Mouse (Mus musculus): ENCODE measurements at regions not wholly inside any gene's neighbourhood (a gene's known extent, or its start where the extent isn't known, plus 50 kb on each side); places are given as distances from the start of the nearest gene placed in this dataset.

- DNase-seq (ENCODE audit: low spot score) (no peak), ATAC-seq (replicated peaks; ENCODE audit: low FRiP score, low read depth) (no peak)
- H3K9me3 ChIP-seq (replicated peaks; ENCODE audit: low read length): no peaks in the 10 kb centered on the region
- no peaks in the 10 kb centered on the region for H3K27me3 ChIP-seq (ENCODE audit: insufficient read depth, low read length)
- no peak overlapping the region for H3K9ac ChIP-seq (ENCODE audit: low read depth, low read length)
- no peak overlapping the region for H3K4me2 ChIP-seq (ENCODE audit: low read length)
- H3K36me3 ChIP-seq (ENCODE audit: insufficient read depth, low read length): no peaks in the 10 kb centered on the region
- 42% methylated on average over 5 of the region's 5 CpGs for WGBS
- no peaks in the 10 kb centered on the region for H3K4me1 ChIP-seq (replicated peaks; ENCODE audit: insufficient read depth, low read length)
- H3K27ac ChIP-seq: no peak overlapping the region
- TF ChIP-seq CTCF (IDR thresholded peaks at IDR 0.05; ENCODE audit: low read depth): no peak
- no peak overlapping the region for H3K4me3 ChIP-seq (replicated peaks; ENCODE audit: low read depth, low read length)
Observed at GRCm38 (mm10) chr8:90656436-90657090, 160.6 kb downstream of the Gm19935 start.

- H3K9ac ChIP-seq (ENCODE audit: low read depth, low read length): no peak overlapping the region
- DNase-seq (ENCODE audit: low spot score) (no peak), ATAC-seq (replicated peaks; ENCODE audit: low FRiP score, low read depth) (no peak)
- no peaks in the 10 kb centered on the region for H3K9me3 ChIP-seq (replicated peaks; ENCODE audit: low read length)
- no peaks in the 10 kb centered on the region for H3K4me1 ChIP-seq (replicated peaks; ENCODE audit: insufficient read depth, low read length)
- H3K27me3 ChIP-seq (ENCODE audit: insufficient read depth, low read length): no peaks in the 10 kb centered on the region
- no peak overlapping the region for H3K4me2 ChIP-seq (ENCODE audit: low read length)
- no peaks in the 10 kb centered on the region for H3K36me3 ChIP-seq (ENCODE audit: insufficient read depth, low read length)
- WGBS: 87% methylated on average over 2 of the region's 2 CpGs
- H3K27ac ChIP-seq: no peak overlapping the region
- H3K4me3 ChIP-seq (replicated peaks; ENCODE audit: low read depth, low read length): no peak overlapping the region
- no peak for TF ChIP-seq CTCF (IDR thresholded peaks at IDR 0.05; ENCODE audit: low read depth)
Observed at GRCm38 (mm10) chr8:90654786-90655185, 162.4 kb downstream of the Gm19935 start.

DNA sequence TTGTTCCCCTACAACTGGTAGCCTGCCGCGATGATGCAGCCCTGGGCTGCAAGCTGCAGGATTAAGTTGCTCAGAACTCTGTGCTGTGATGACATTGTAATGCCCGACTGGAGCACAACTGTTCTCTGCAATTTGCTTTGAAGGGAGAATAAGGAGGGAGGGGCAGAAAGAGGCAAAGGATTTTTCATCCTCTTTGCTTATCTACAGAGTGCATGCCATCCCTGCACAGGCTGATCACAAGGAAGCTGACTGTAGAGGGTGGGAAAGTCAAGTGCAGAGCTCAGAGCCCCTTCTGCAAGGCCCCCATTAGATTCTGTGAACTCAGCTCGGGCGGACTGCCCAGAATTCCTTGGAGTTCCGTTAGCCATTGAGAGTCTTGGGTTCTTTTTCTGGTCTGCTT is 174.8 kb downstream of the Gm19935 start:
- TF ChIP-seq CTCF (IDR thresholded peaks at IDR 0.05; ENCODE audit: low read depth): no peak
- 49% methylated on average over 6 of the region's 6 CpGs for WGBS
- Histone ChIP-seq H3K9me3 (replicated peaks; ENCODE audit: low read length) (no peaks in the 10 kb centered on the region), H3K4me1 (replicated peaks; ENCODE audit: insufficient read depth, low read length) (no peaks in the 10 kb centered on the region), H3K4me3 (replicated peaks; ENCODE audit: low read depth, low read length) (no peak overlapping the region), H3K4me2 (ENCODE audit: low read length) (no peak overlapping the region), H3K36me3 (ENCODE audit: insufficient read depth, low read length) (no peaks in the 10 kb centered on the region), H3K27me3 (ENCODE audit: insufficient read depth, low read length) (no peaks in the 10 kb centered on the region), H3K27ac (no peak overlapping the region), H3K9ac (ENCODE audit: low read depth, low read length) (no peak overlapping the region)
- no peak for ATAC-seq (replicated peaks; ENCODE audit: low FRiP score, low read depth)
- DNase-seq (ENCODE audit: low spot score): no peak

GRCm38 (mm10) chr8:90636770-90637169 is 180.4 kb downstream of the Gm19935 start:
- Histone ChIP-seq H3K27me3 (ENCODE audit: insufficient read depth, low read length) (no peaks in the 10 kb centered on the region), H3K4me2 (ENCODE audit: low read length) (no peak overlapping the region), H3K4me3 (replicated peaks; ENCODE audit: low read depth, low read length) (no peak overlapping the region), H3K4me1 (replicated peaks; ENCODE audit: insufficient read depth, low read length) (no peaks in the 10 kb centered on the region), H3K36me3 (ENCODE audit: insufficient read depth, low read length) (no peaks in the 10 kb centered on the region), H3K9me3 (replicated peaks; ENCODE audit: low read length) (no peaks in the 10 kb centered on the region), H3K27ac (no peak overlapping the region), H3K9ac (ENCODE audit: low read depth, low read length) (no peak overlapping the region)
- no peak for TF ChIP-seq CTCF (IDR thresholded peaks at IDR 0.05; ENCODE audit: low read depth)
- no peak for DNase-seq (ENCODE audit: low spot score)
- 72% methylated on average over 7 of the region's 7 CpGs for WGBS
- ATAC-seq (replicated peaks; ENCODE audit: low FRiP score, low read depth): no peak

GRCm38 (mm10) chr8:90635766-90636492 is 181.3 kb downstream of the Gm19935 start:
- DNase-seq (ENCODE audit: low spot score): peak; percentile 21
- no peak overlapping the region for H3K4me3 ChIP-seq (replicated peaks; ENCODE audit: low read depth, low read length)
- TF ChIP-seq CTCF (IDR thresholded peaks at IDR 0.05; ENCODE audit: low read depth): no peak

DNA sequence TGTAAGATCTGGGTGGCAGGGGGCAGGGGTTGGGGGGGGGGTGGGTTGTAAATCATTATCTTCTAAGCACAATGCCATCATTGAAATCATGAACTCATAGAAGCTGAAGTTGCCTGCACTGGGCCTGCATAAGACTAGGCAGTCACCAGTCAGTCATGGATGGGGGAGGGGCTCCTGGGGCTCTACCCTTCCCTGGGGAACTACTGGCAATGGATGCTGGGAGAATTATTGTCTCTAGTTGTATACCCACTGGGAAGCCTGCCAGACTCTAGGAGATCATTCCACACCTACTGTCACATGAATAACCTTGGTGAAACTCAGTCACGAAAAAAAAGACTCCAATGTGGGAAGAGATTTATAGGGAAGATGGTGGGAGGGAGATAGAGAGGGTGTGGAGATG is 186.4 kb downstream of the Gm19935 start:
- TF ChIP-seq CTCF (IDR thresholded peaks at IDR 0.05; ENCODE audit: low read depth): no peak
- H3K9me3 ChIP-seq (replicated peaks; ENCODE audit: low read length): no peaks in the 10 kb centered on the region
- H3K4me2 ChIP-seq (ENCODE audit: low read length): no peak overlapping the region
- H3K4me1 ChIP-seq (replicated peaks; ENCODE audit: insufficient read depth, low read length): no peaks in the 10 kb centered on the region
- H3K27me3 ChIP-seq (ENCODE audit: insufficient read depth, low read length): no peaks in the 10 kb centered on the region
- DNase-seq (ENCODE audit: low spot score) (no peak), ATAC-seq (replicated peaks; ENCODE audit: low FRiP score, low read depth) (no peak)
- no peaks in the 10 kb centered on the region for H3K36me3 ChIP-seq (ENCODE audit: insufficient read depth, low read length)
- 61% methylated on average over 1 of the region's 1 CpGs for WGBS
- no peak overlapping the region for H3K9ac ChIP-seq (ENCODE audit: low read depth, low read length)
- no peak overlapping the region for H3K4me3 ChIP-seq (replicated peaks; ENCODE audit: low read depth, low read length)
- H3K27ac ChIP-seq: no peak overlapping the region

More at GRCm38 (mm10) chr8:90635766-90636492, 181.3 kb downstream of the Gm19935 start:
- Histone ChIP-seq H3K36me3 (ENCODE audit: insufficient read depth, low read length) (no peaks in the 10 kb centered on the region), H3K4me2 (ENCODE audit: low read length) (no peak overlapping the region), H3K27me3 (ENCODE audit: insufficient read depth, low read length) (no peaks in the 10 kb centered on the region), H3K9me3 (replicated peaks; ENCODE audit: low read length) (no peaks in the 10 kb centered on the region), H3K9ac (ENCODE audit: low read depth, low read length) (no peak overlapping the region), H3K27ac (no peak overlapping the region), H3K4me1 (replicated peaks; ENCODE audit: insufficient read depth, low read length) (no peaks in the 10 kb centered on the region)
- WGBS: 50% methylated on average over 7 of the region's 7 CpGs
- ATAC-seq (replicated peaks; ENCODE audit: low FRiP score, low read depth): no peak
